Mouse (Mus musculus) urinary bladder, adult 18-20 months (tissue): Measurements from ENCODE around the gene Dpagt1.
A peak's percentile ranks its signal among the peaks of the same experiment; 100 is the strongest.

ENCODE experiments used
- DNase-seq, 2 experiments: peaks; one replicate each; pipeline ENCODE4 v3.0.0; 2022; ENCODE audit warnings: low spot score in 2 of 2, mixed read lengths in 2 of 2

Gene Dpagt1

GRCm38 (mm10) chr9:44378153-44378730 lies 52.4 kb downstream of the Dpagt1 start:
- DNase-seq, result no peak

GRCm38 (mm10) chr9:44379054-44379834 lies 53.4 kb downstream of the Dpagt1 start, which contains the start of gene Hyou1:
Hyou1 (plus strand) TSS chr9:44379490.
- peak; percentile 98 to 99 for DNase-seq

GRCm38 (mm10) chr9:44379862-44380261 lies 54.0 kb downstream of the Dpagt1 start:
- no peak for DNase-seq
